Mouse (Mus musculus) frontal cortex, postnatal 10 days (tissue): ENCODE data around the gene Ces1a.

Source experiments
- DNase-seq, 2 experiments: peaks; one replicate each; pipeline ENCODE4 v3.0.0; 2022; ENCODE audit warnings: low spot score in 2 of 2, mixed read lengths in 1 of 2

Ces1a gene

DNA sequence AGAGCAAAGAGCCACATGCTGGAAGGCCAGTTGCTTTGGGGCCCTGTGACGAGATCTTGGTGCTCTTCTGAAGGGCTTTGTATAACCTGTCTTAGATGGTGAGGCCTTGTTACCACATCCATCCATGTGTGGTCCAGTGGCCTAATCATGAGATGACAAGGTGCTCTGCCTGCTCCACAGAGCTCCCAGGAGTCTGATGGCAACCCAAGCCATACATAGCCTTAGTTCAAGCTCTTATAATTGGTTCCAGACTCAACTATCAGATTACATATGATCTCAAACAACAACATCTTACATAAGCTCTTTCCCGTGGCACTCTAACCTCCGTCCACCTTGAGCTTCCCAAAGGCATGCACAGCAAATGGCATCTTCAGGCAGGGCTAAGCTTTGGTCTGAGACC is at the start of gene Ces1a:
Gene Ces1a, minus strand, starts transcription at position 101 of the 400 bp plus-strand sequence.
- no peak for DNase-seq

DNA sequence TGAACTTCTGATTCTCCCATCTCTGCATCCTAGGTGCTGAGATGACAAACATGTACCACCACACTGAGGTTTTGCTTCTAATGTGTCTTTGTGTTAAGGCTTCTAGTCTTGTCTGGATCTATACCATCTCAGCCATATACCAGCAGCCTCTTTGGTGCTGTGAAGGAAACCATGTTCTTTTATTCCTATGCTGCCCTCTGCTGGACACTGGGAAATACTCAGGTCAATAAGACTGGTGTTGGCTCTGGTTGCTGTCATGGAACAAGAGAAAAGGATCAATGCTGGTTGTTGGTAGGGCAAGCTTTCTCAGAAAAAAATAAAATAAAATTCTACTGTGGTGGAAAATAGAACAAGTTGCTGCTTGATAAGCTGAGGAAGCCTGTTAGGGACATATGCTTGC is 47.4 kb upstream of the Ces1a start:
- peak in 1 of 2 experiments; percentile 14 for DNase-seq

DNA sequence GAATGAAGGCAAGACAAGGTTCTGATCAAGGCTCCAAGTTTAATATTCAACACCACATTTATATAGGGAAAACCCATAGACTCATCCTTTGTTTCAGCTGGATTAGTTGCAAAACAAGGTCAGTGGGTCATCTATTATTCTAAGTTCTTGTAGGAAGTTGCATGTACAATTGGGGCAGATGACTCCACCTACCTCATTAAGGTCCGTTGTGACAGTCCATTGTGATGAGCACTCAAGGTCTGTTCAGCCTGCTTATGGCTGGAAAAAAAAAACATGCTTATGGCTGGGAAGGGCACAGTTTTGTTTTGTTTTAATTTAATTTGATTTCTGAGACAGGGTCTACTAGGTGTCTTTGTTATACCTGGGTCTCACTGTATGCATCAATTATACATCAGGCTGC is 43.3 kb upstream of the Ces1a start:
- no peak for DNase-seq

- no peak for DNase-seq
Observed at GRCm38 (mm10) chr8:93088686-93089122, 40.7 kb upstream of the Ces1a start.

- no peak for DNase-seq
Observed at GRCm38 (mm10) chr8:93088193-93088592, 40.2 kb upstream of the Ces1a start.

DNA sequence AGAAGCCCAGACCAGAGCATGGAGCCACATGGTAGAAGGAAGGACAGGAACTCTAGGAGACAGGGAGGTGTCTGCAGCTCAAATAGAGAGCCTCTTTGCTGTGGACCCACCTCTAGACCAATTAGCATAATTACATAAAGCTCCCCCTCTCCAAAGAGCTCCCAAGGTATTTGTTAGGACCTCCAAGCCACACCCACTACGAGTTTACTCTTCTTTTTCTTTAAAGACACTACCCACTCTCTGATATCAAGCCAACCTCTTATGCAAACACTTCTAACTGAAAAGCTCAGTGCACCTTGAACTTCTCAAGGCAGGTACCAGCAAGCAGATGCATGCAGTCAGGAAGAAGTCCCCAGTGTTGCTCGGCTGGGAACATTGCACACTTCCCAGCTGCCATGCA is 31.9 kb upstream of the Ces1a start, which contains the start of gene Ces1b:
Gene Ces1b, minus strand, starts transcription at position 131 of the 400 bp plus-strand sequence.
- DNase-seq, result no peak

- DNase-seq, result no peak
Observed at GRCm38 (mm10) chr8:93075251-93075650, 27.3 kb upstream of the Ces1a start.

DNA sequence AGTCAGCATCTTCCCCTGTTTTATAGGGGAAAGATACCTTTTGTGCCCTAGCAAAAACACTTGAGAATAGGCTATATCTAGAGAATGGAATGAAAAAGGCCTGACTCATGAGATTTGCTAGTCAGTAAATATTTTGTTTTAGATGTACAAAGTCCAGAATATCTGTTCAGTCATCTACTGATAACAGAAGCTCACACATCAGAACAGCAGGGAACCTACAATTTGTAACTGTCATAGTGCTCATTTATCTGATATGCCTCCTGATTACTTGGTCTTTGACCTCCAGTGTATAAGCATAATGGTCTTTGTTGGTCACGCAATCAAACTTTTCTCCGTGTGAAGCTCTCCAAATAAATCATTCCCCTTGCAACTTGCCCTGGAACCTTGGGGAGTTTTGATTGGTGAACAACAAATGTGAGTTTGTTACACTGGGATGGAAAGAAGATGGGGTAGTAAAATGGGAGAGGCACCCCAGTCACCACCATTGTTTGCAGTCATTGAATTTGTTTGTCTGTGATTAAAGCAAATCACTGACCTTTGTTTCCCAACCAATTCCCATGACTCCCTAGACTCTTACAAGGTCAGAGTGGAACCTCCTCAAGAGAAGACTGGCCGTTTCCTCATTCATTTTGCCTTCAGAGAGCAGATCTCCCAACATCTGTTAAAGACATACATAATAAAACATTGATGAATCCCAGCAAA is 15.6 kb upstream of the Ces1a start:
- no peak for DNase-seq

GRCm38 (mm10) chr8:93059185-93059584 is 11.2 kb upstream of the Ces1a start:
- DNase-seq, result peak in 1 of 2 experiments; percentile 27

DNA sequence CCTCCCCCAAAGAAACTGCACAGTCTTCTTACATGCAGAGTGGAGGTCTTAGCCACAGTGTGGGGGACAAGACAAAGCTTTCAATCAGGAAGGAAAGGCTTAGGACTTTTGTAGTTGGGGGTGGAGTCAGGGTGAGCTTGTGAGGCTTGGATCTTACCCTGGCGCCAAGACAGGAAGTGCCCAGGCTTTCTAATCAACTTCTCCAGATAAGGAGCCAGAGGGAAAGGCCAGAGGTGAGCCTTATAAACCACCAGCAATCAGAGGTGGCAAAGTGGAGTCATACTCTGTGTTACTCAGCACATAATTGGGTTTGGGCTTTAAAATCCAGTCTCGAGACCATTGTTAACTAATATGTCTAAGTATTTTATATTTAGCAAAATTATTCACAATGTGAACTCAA is 7.2 kb upstream of the Ces1a start:
- no peak for DNase-seq

DNA sequence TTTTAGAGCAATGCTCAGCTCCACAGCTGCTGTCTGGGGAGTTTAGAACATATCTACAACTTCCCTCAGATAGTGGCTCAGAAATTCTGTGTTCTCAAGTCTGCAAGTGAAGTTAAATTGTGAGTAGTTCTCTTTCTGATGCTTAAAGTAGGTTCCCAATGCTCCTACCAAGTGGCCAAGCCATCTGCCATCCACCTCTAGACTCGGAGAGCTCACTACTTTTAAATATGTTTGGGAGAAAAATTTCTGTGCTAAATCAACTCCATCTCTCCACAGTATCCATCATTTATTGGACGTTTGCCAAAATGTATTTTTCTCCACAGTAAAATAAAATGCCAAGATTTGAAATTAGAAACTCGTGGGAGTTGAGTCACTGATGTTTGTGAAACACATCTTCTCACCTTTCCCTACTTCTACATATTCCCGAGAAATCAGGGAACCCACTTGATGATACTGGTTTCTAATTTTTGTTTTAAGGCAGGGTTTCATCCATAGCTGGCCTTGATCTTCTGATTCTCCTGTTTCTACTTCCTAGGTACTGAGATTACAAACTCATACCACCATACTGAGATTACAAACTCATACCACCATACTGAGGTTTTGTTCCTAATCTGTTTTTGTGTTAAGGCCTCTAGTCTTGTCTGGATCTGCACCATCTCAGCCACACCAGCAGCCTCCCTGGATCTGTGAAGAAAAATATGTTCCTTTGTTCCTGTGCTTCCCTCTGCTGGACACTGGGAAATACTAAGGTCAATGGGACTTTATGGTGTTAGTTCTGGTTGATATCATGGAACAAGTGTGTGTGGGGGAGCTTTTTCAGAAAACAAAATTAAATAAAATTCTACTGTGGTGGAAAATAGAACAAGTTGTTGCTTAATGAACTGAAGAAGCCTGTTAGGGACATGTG is 771 bp upstream of the Ces1a start:
- peak in 1 of 2 experiments; percentile 14 for DNase-seq

- no peak for DNase-seq
Observed at GRCm38 (mm10) chr8:93043083-93043482, 4.9 kb downstream of the Ces1a start.

DNA sequence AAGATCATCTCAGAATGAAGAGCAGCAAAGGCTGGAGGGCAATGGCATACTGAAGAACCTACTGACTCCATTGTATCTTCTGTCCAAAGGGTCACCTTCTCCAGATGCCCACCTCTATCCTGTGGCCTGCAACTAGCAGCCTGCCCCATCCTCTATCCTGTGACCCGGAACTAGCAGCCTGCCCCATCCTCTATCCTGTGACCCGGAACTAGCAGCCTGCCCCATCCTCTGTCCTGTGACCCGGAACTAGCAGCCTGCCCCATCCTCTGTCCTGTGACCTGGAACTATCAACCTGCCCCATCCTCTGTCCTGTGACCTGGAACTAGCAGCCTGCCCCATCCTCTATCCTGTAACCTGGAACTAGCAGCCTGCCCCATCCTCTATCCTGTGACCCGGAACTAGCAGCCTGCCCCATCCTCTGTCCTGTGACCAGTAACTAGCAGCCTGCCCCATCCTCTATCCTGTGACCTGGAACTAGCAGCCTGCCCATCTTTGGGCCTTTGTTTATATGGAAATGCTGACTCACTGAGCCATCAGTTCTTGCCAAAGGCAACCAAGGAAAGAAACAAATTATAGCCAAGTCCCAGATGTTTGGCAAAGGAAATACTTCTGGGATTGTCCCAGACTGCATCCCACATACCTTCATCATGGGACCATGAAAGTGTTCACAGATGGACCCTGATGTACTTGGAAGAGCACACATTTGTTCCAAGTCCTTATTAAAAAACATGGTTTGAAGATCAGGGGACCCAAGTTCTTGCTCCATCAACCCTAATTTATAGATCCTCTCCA is 7.0 kb downstream of the Ces1a start:
- DNase-seq, result no peak

- peak in 1 of 2 experiments; percentile 18 for DNase-seq
Observed at GRCm38 (mm10) chr8:93040256-93040655, 7.7 kb downstream of the Ces1a start.

- DNase-seq, result no peak
Observed at GRCm38 (mm10) chr8:93038831-93039230, 9.2 kb downstream of the Ces1a start.

- no peak for DNase-seq
Observed at GRCm38 (mm10) chr8:93030664-93031063, 17.3 kb downstream of the Ces1a start.

- DNase-seq, result no peak
Observed at GRCm38 (mm10) chr8:93021738-93022137, 26.3 kb downstream of the Ces1a start.

GRCm38 (mm10) chr8:93014300-93014699 is 33.7 kb downstream of the Ces1a start:
- DNase-seq, result no peak

DNA sequence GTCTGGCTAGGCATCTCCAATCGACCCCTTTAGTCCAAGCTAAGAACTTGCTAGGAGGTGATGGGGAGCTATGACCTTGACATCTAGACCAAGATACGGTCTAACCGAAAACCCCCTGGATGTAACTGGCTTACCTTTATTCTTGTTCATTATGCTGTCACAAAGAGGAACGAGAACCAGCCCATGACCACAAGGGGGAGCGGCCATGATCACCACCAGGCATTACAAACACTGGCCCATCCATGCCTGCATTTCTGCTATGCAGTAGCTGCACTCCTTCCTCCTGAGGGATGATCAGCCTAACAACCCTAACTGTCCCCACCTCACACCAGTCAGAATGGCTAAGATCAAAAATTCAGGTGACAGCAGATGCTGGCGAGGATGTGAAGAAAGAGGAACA is 35.8 kb downstream of the Ces1a start:
- DNase-seq, result no peak

DNA sequence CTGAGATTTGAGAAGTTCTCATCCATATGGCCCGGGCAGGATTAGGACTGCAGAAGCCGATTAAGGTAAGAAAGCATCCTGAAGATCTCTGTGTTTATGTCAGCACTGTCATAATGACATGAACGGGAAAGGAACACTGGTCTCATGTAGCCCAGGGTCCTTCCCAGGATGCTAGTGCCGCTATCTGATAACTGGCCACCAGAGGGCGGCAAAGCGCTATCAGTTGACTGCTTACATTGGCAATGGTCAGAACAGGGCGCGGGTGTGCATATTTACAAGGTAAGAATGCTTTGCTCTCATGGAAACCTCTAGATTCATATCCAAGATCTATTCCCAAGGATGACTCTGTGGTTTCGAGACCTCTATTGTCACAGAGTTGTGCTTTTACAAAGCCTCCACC is 36.6 kb downstream of the Ces1a start:
- DNase-seq, result peak; percentile 64 to 82

DNA sequence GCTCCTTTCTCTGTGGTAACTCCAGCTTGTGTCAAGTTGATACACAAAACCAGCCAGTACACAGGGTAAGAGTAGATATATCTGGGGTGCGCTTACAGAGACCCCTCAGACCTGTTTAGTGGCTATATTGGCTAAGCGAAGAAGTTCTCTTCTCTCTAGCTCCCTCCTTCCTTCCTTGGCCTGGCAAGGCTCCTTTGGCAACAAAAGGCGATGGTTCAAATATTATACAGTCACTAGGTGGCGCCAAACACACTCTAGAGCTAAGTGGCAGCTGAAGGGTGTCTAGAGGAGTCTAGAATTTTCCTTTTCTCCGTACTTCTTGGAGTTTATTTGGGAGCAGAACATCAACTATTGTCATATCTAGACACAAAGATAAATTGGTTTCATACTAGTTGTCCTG is 37.7 kb downstream of the Ces1a start:
- DNase-seq, result peak in 1 of 2 experiments; percentile 31

DNA sequence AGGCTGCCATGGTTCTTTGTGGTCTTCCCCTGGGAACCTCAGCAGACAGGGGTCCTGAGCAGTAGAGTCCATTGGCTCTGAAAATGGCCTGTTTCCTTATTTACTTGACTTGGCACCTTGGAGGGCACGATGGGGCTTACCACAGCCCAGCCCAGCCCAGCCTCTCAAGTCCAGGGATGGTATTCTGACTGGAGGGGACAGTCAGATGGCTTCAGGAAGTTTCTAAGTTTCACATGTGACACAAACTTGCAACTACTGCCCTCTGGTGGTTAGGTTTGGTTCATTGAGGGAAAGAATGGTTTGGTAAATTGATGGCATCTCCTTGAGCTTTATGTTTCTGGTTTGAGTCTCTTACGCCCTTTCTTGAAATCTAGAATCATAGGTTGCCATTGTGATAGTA is 49.4 kb downstream of the Ces1a start:
- peak; percentile 16 to 36 for DNase-seq
